Mouse (Mus musculus) kidney, embryonic 14.5 days (tissue): ENCODE results near the gene Nos1. TPM values are rescaled to one million over a fixed set of nuclear protein-coding genes. Genes with fewer than 3 reads are reported as not detected.
"Not testable (repeated sequence)": the region's sequence is repeated elsewhere in the genome, so short reads cannot be mapped to it uniquely, and the experiment has no call there.

Experiments used
- ATAC-seq: fragments of 200-750 bp; cut with Nextera tagmentation; 2 replicates; pipeline ENCODE4 v1.8.0; 2017; ENCODE audit warnings: moderate number of reproducible peaks, mild to moderate bottlenecking, moderate TSS enrichment, moderate library complexity; ENCODE audit not compliant: low FRiP score, low TSS enrichment
- H3K27ac ChIP-seq: fragments of 300-500 bp; sonication (generic); 2 replicates; pipeline ENCODE4 v1.5.1; 2014; ENCODE audit warnings: low read depth, mild to moderate bottlenecking, low read length, moderate library complexity, mixed read lengths
- H3K27me3 ChIP-seq: fragments of 300-500 bp; sonication (generic); 2 replicates; pipeline ENCODE4 v1.6.1; 2014; ENCODE audit warnings: mild to moderate bottlenecking, low read length; ENCODE audit not compliant: control insufficient read depth, insufficient read depth
- H3K36me3 ChIP-seq: fragments of 300-500 bp; sonication (generic); 2 replicates; pipeline ENCODE4 v1.6.1; 2014; ENCODE audit warnings: low read length, mixed read lengths; ENCODE audit not compliant: control insufficient read depth, insufficient read depth
- H3K4me1 ChIP-seq: fragments of 300-500 bp; sonication (generic); 2 replicates; pipeline ENCODE4 v1.6.1; 2014; ENCODE audit warnings: low read length, mixed read lengths; ENCODE audit not compliant: control insufficient read depth, insufficient read depth
- H3K4me2 ChIP-seq: fragments of 300-500 bp; sonication (generic); replicated peaks from 2 replicates; pipeline ENCODE4 v1.6.1; 2014; ENCODE audit warnings: low read depth, mild to moderate bottlenecking, low read length
- H3K4me3 ChIP-seq: fragments of 300-500 bp; sonication (generic); 2 replicates; pipeline ENCODE4 v1.5.1; 2014; ENCODE audit warnings: mild to moderate bottlenecking, low read length
- H3K9ac ChIP-seq: fragments of 300-500 bp; sonication (generic); 2 replicates; pipeline ENCODE4 v1.6.1; 2014; ENCODE audit warnings: low read depth, mild to moderate bottlenecking, low read length, moderate library complexity
- H3K9me3 ChIP-seq: fragments of 300-500 bp; sonication (generic); 2 replicates; pipeline ENCODE4 v1.6.1; 2016; ENCODE audit warnings: low read length; ENCODE audit not compliant: control insufficient read depth
- WGBS: fragments of 180-500 bp; shearing (Covaris S2); extraction: QIAGEN DNeasy Blood & Tissue Kit; methylation state at CpG from one replicate; pipeline ENCODE4 v1.1.7; 2014; 5-methylcytosine and 5-hydroxymethylcytosine counted together
- polyA plus RNA-seq: library from polyadenylated mRNA; unstranded; fragments of >200 nt; fragmentation: Nextera tagmentation; extraction: Ambion mirVana; gene quantifications from 2 replicates; pipeline ENCODE4 v1.2.1, GENCODE M21; 2014

Nos1 gene
- polyA plus RNA-seq, 1 experiment from 2014 or later, result 0.96 TPM

DNA sequence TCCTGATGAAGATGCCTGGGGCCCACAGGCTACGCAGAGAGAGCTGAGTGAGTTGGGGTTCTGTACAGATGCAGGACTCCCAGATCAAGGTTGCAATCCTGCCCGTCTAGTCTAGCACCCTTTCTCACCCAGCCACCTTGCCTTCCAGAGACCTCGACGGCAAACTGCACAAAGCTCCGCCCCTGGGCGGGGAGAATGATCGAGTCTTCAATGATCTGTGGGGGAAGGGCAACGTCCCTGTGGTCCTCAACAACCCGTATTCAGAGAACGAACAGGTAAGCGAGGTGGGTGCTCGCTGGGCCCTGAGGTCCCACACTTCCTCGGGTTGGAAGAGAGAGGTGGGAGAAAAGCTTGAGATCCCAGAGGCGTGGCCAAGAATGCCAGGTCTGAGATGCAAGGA is 98.3 kb downstream of the Nos1 start:
- no peaks in the 10 kb centered on the region for H3K4me1 ChIP-seq
- no peaks in the 10 kb centered on the region for H3K36me3 ChIP-seq
- H3K4me2 ChIP-seq, result no peak overlapping the region
- H3K9me3 ChIP-seq, result no peaks in the 10 kb centered on the region; the same call in 1 of the 2 replicates
- no peak for ATAC-seq
- WGBS, result 35% methylated on average over 14 of the region's 14 CpGs
- H3K9ac ChIP-seq, result no peak overlapping the region
- no peak overlapping the region for H3K4me3 ChIP-seq
- no peaks in the 10 kb centered on the region for H3K27me3 ChIP-seq
- no peak overlapping the region for H3K27ac ChIP-seq

DNA sequence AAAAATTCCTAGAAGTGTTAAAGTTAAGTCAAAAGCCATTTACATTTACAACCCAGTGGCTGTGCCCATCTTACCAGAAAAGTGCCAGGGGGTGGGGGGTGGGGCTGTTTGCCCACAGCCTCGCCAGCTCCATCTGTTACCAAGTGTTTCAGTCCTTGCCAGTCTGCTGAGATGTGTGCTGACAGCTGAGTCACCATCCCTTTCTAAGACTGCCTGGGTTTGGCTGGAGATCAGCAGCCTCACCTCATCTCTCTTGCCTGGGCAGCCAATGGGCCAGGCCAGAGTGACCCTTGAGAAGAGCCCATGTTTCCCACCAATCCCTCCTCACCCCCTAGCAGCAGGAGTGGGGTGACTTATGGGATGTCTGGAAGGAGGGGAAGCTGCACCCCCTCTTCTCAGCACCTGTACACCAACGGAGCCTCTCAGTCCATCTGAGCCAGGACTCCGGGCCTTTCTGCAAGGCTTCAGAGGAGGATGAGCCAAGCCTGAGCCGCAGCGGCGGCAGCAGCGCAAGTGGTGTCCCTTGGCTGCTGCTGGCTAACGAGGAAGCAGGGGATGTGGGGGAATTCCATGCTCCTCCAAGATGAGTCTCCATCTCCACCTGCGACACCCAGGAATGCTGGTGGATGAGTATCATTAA is 100.2 kb downstream of the Nos1 start:
- no peaks in the 10 kb centered on the region; the same call in 1 of the 2 replicates for H3K9me3 ChIP-seq
- H3K4me1 ChIP-seq, result no peaks in the 10 kb centered on the region
- H3K27ac ChIP-seq, result no peak overlapping the region
- H3K27me3 ChIP-seq, result no peaks in the 10 kb centered on the region
- H3K9ac ChIP-seq, result no peak overlapping the region
- H3K36me3 ChIP-seq, result no peaks in the 10 kb centered on the region
- H3K4me3 ChIP-seq, result no peak overlapping the region
- H3K4me2 ChIP-seq, result no peak overlapping the region
- ATAC-seq, result no peak
- 94% methylated on average over 9 of the region's 9 CpGs for WGBS

DNA sequence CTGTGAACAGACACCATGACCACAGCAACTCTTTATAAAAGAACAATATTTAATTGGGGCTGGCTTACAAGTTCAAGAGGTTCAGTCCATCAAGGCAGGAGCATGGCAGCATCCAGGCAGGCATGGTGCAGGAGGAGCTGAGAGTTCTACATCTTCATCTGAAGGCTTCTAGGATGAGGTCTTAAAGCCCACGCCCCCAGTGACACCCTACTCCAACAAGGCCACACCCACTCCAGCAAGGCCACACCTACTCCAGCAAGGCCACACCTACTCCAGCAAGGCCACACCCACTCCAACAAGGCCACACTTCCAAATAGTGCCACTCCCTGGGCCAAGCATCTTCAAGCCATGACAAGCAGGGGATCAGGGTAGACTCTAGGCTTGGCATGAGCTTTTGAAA is 101.6 kb downstream of the Nos1 start:
- not testable (repeated sequence) for ATAC-seq, H3K9me3 ChIP-seq, H3K36me3 ChIP-seq, H3K4me3 ChIP-seq, H3K4me1 ChIP-seq, H3K9ac ChIP-seq, H3K27me3 ChIP-seq, H3K4me2 ChIP-seq, H3K27ac ChIP-seq
- 67% methylated on average over 1 of the region's 1 CpGs for WGBS

DNA sequence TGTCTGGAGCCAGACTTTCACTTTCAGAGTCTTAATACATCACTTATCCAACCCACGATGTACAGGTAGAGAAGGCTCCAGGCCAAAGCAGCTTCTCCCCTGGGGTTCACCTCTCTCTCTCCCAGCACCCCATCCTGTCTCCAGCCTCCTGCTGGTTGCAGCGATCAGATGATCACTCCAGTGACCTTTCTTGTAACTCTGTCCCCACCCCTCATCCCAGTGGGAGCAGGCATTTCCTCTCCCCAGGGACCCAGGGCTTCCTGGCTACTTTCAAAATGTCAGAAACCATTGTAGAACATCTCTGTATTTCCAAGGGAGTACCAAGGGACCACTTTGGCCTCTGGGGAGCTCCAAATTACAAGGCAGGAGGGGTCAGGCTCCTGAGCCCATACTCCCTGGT is 104.2 kb downstream of the Nos1 start:
- Histone ChIP-seq H3K9ac (no peak overlapping the region), H3K36me3 (no peaks in the 10 kb centered on the region), H3K4me1 (no peaks in the 10 kb centered on the region), H3K27ac (no peak overlapping the region), H3K9me3 (no peaks in the 10 kb centered on the region), H3K27me3 (no peaks in the 10 kb centered on the region), H3K4me3 (no peak overlapping the region), H3K4me2 (no peak overlapping the region)
- 44% methylated on average over 2 of the region's 2 CpGs for WGBS
- ATAC-seq, result no peak

DNA sequence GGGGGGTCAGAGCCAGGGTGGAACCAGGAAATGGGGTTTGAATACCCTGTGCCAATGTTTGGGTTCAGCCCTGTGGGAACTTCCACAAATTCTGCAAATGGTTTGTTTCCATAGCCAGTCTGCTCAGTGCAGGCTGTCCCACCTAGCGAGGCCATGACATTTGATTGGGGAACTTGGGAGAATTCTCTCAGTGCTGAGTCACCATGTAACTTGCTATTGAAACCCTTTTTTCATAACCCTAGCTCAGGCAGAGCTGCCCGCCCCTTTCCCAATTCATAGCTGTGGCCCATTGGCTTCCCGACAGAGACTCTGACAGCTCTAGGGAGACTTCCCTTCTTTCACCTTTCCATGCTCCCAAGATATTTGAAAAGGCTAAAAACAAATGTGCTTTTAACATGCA is 107.3 kb downstream of the Nos1 start:
- Histone ChIP-seq H3K36me3 (no peaks in the 10 kb centered on the region), H3K4me3 (no peak overlapping the region), H3K4me1 (no peaks in the 10 kb centered on the region), H3K9ac (no peak overlapping the region), H3K4me2 (no peak overlapping the region), H3K27me3 (no peaks in the 10 kb centered on the region), H3K9me3 (no peaks in the 10 kb centered on the region), H3K27ac (no peak overlapping the region)
- 78% methylated on average over 3 of the region's 3 CpGs for WGBS
- ATAC-seq, result no peak

DNA sequence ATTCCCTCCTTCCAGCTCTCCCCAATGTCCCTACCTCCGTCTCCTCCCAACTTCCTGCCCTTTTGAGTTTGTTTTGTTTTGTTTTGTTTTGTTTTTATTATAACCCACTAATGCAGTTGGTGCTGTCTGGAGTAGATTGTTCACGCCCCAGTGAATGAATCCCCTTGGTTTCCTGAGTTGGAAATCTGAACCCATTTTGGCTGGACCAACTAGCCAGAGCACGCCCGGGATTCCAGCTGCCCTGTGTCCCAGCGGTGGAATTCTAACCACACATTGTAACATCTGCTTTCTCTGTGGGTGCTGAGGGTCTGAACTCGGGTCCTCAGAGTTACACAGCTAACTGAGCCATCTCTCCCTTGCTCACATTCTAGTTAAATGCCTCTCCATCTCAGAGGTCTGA is 108.1 kb downstream of the Nos1 start:
- no peaks in the 10 kb centered on the region for H3K36me3 ChIP-seq
- H3K9ac ChIP-seq, result no peak overlapping the region
- H3K4me1 ChIP-seq, result no peaks in the 10 kb centered on the region
- no peak overlapping the region for H3K4me2 ChIP-seq
- H3K9me3 ChIP-seq, result no peaks in the 10 kb centered on the region
- ATAC-seq, result no peak
- no peaks in the 10 kb centered on the region for H3K27me3 ChIP-seq
- no peak overlapping the region for H3K27ac ChIP-seq
- WGBS, result 18% methylated on average over 6 of the region's 6 CpGs
- no peak overlapping the region for H3K4me3 ChIP-seq

DNA sequence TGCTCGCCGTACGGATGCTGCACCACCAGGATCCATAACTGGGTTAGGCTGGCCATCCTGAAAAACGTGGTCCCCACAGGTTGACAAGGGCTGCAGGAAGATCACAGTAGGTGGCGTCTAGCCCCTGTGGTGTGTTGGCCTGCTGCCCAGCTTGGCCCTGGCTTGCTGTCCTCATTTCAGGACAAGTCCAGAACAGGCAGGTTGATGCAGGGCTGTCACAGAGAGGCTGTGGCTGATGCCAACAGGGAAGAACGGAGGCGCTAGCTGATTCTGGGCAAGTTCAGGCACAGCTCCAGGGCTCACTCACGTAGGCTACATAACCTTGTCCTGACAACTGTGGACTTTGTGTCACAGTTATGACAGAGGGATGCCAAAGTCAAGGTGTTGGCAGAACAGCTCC is 108.7 kb downstream of the Nos1 start:
- H3K4me1 ChIP-seq, result no peaks in the 10 kb centered on the region
- H3K36me3 ChIP-seq, result no peaks in the 10 kb centered on the region
- no peak overlapping the region for H3K27ac ChIP-seq
- H3K27me3 ChIP-seq, result no peaks in the 10 kb centered on the region
- WGBS, result 68% methylated on average over 8 of the region's 8 CpGs
- no peaks in the 10 kb centered on the region for H3K9me3 ChIP-seq
- ATAC-seq, result no peak
- no peak overlapping the region for H3K4me3 ChIP-seq
- H3K9ac ChIP-seq, result no peak overlapping the region
- H3K4me2 ChIP-seq, result no peak overlapping the region

DNA sequence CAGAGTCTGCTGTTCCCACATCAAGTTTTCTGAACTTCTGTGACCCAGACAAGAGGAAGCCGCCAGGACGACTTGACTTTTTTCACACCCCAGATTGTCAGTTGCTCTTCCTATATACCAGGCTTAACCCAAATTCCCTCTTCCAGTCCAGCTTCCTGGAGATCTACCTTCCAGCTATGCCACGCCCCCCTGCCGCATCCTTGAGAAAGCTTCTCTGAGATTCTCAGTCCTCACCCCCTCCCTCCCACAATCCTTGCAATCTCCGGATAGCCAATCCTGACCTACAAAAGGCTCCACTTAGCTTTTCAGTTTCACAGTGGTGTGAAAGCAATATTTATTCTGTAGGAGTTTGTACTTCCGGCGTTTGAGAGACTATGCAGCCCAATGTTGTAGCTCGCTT is 110.0 kb downstream of the Nos1 start:
- no peaks in the 10 kb centered on the region for H3K4me1 ChIP-seq
- no peak for ATAC-seq
- no peak overlapping the region for H3K4me3 ChIP-seq
- H3K4me2 ChIP-seq, result no peak overlapping the region
- 62% methylated on average over 8 of the region's 8 CpGs for WGBS
- H3K27me3 ChIP-seq, result no peaks in the 10 kb centered on the region
- H3K9ac ChIP-seq, result no peak overlapping the region
- no peak overlapping the region for H3K27ac ChIP-seq
- no peaks in the 10 kb centered on the region for H3K36me3 ChIP-seq
- no peaks in the 10 kb centered on the region for H3K9me3 ChIP-seq

DNA sequence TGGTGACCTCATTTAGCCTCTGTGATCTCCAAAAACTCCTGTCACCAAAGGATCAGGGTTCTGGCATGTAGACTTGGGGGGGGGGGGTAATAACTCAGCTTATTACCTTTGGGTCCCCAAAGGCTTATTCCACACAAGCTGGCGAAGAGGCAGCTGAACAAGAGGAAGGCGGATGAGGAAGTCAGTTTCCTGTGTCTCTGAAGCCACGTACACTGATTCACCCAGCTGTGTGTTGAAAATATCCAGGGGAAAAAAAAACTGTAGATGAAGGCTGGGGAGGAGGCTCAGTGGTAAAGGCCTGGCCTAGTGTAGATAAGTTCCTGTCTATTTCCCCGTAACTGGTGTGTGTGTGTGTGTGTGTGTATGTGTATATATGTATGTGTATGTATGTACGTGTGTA is 110.7 kb downstream of the Nos1 start:
- no peak overlapping the region for H3K4me3 ChIP-seq
- no peaks in the 10 kb centered on the region for H3K27me3 ChIP-seq
- 79% methylated on average over 5 of the region's 5 CpGs for WGBS

More for the DNA sequence above, 110.7 kb downstream of the Nos1 start:
- Histone ChIP-seq H3K4me1 (no peaks in the 10 kb centered on the region), H3K9me3 (no peaks in the 10 kb centered on the region), H3K27ac (no peak overlapping the region), H3K9ac (no peak overlapping the region), H3K36me3 (no peaks in the 10 kb centered on the region), H3K4me2 (no peak overlapping the region)
- ATAC-seq, result no peak
